Mouse (Mus musculus): ENCODE results near the gene Rftn2. TPM values are rescaled to one million over a fixed set of nuclear protein-coding genes. Genes with fewer than 3 reads are reported as not detected.
A peak's percentile ranks its signal among the peaks of the same experiment; 100 is the strongest.

Rftn2 gene
- total and polyA plus RNA-seq, 2 experiments from 2014 or later: 10.4 to 11.4 TPM

- 64% methylated on average over 11 of the region's 11 CpGs for WGBS
- DNase-seq (ENCODE audit: low spot score) (no peak), ATAC-seq (ENCODE audit: low FRiP score) (no peak)
- no peaks in the 10 kb centered on the region for H3K4me1 ChIP-seq (ENCODE audit: insufficient read depth, low read length)
- H3K9ac ChIP-seq (replicated peaks; ENCODE audit: low read length, poor library complexity, severe bottlenecking): no peak overlapping the region
- no peak overlapping the region for H3K27ac ChIP-seq (ENCODE audit: low read depth, low read length)
- H3K9me3 ChIP-seq (ENCODE audit: low read length): no peaks in the 10 kb centered on the region
- no peak overlapping the region for H3K4me2 ChIP-seq (ENCODE audit: low read depth, low read length, poor library complexity, severe bottlenecking)
- no peaks in the 10 kb centered on the region for H3K27me3 ChIP-seq (ENCODE audit: insufficient read depth, low read length)
- H3K4me3 ChIP-seq (ENCODE audit: low read depth, low read length): no peak overlapping the region
- no peak for TF ChIP-seq CTCF (IDR thresholded peaks at IDR 0.05)
- no peaks in the 10 kb centered on the region for H3K36me3 ChIP-seq (ENCODE audit: insufficient read depth, low read length)
These were observed 11.3 kb downstream of the Rftn2 start for GRCm38 (mm10) chr1:55215185-55215813.

- 92% methylated on average over 6 of the region's 6 CpGs for WGBS
- H3K9me3 ChIP-seq (ENCODE audit: low read length): no peaks in the 10 kb centered on the region
- H3K27ac ChIP-seq (ENCODE audit: low read depth, low read length): no peak overlapping the region
- H3K27me3 ChIP-seq (ENCODE audit: insufficient read depth, low read length): no peaks in the 10 kb centered on the region
- no peak overlapping the region for H3K9ac ChIP-seq (replicated peaks; ENCODE audit: low read length, poor library complexity, severe bottlenecking)
- H3K4me3 ChIP-seq (ENCODE audit: low read depth, low read length): no peak overlapping the region
- DNase-seq (ENCODE audit: low spot score) (no peak), ATAC-seq (ENCODE audit: low FRiP score) (no peak)
- no peak for TF ChIP-seq CTCF (IDR thresholded peaks at IDR 0.05)
- H3K4me2 ChIP-seq (ENCODE audit: low read depth, low read length, poor library complexity, severe bottlenecking): no peak overlapping the region
- H3K4me1 ChIP-seq (ENCODE audit: insufficient read depth, low read length): no peaks in the 10 kb centered on the region
- H3K36me3 ChIP-seq (ENCODE audit: insufficient read depth, low read length): no peaks in the 10 kb centered on the region
These were observed 12.6 kb downstream of the Rftn2 start for GRCm38 (mm10) chr1:55213936-55214335.

GRCm38 (mm10) chr1:55213475-55213874, 13.1 kb downstream of the Rftn2 start:
- H3K27me3 ChIP-seq (ENCODE audit: insufficient read depth, low read length): no peaks in the 10 kb centered on the region
- H3K27ac ChIP-seq (ENCODE audit: low read depth, low read length): no peak overlapping the region
- H3K9me3 ChIP-seq (ENCODE audit: low read length): no peaks in the 10 kb centered on the region
- ATAC-seq (ENCODE audit: low FRiP score) (no peak), DNase-seq (ENCODE audit: low spot score) (no peak)
- H3K36me3 ChIP-seq (ENCODE audit: insufficient read depth, low read length): no peaks in the 10 kb centered on the region
- TF ChIP-seq CTCF (IDR thresholded peaks at IDR 0.05): no peak
- no peak overlapping the region for H3K4me2 ChIP-seq (ENCODE audit: low read depth, low read length, poor library complexity, severe bottlenecking)
- WGBS: 83% methylated on average over 6 of the region's 6 CpGs
- no peaks in the 10 kb centered on the region for H3K4me1 ChIP-seq (ENCODE audit: insufficient read depth, low read length)
- no peak overlapping the region for H3K9ac ChIP-seq (replicated peaks; ENCODE audit: low read length, poor library complexity, severe bottlenecking)
- no peak overlapping the region for H3K4me3 ChIP-seq (ENCODE audit: low read depth, low read length)

- Histone ChIP-seq H3K36me3 (ENCODE audit: insufficient read depth, low read length) (no peaks in the 10 kb centered on the region), H3K4me1 (ENCODE audit: insufficient read depth, low read length) (no peaks in the 10 kb centered on the region), H3K27me3 (ENCODE audit: insufficient read depth, low read length) (no peaks in the 10 kb centered on the region), H3K9me3 (ENCODE audit: low read length) (no peaks in the 10 kb centered on the region), H3K4me3 (ENCODE audit: low read depth, low read length) (no peak overlapping the region), H3K4me2 (ENCODE audit: low read depth, low read length, poor library complexity, severe bottlenecking) (no peak overlapping the region), H3K9ac (replicated peaks; ENCODE audit: low read length, poor library complexity, severe bottlenecking) (no peak overlapping the region), H3K27ac (ENCODE audit: low read depth, low read length) (no peak overlapping the region)
- ATAC-seq (ENCODE audit: low FRiP score): no peak
- DNase-seq (ENCODE audit: low spot score): no peak
- WGBS: 83% methylated on average over 4 of the region's 4 CpGs
- no peak for TF ChIP-seq CTCF (IDR thresholded peaks at IDR 0.05)
These were observed 13.8 kb downstream of the Rftn2 start for GRCm38 (mm10) chr1:55212771-55213170.

GRCm38 (mm10) chr1:55211081-55211480, 15.5 kb downstream of the Rftn2 start:
- H3K4me3 ChIP-seq (ENCODE audit: low read depth, low read length): no peak overlapping the region
- H3K27ac ChIP-seq (ENCODE audit: low read depth, low read length): 0 out of 2 replicates have a peak overlapping the region, but pooled peaks have one; percentile 12
- no peak overlapping the region for H3K4me2 ChIP-seq (ENCODE audit: low read depth, low read length, poor library complexity, severe bottlenecking)
- no peak overlapping the region for H3K9ac ChIP-seq (replicated peaks; ENCODE audit: low read length, poor library complexity, severe bottlenecking)
- H3K4me1 ChIP-seq (ENCODE audit: insufficient read depth, low read length): no peaks in the 10 kb centered on the region
- WGBS: 76% methylated on average over 8 of the region's 8 CpGs
- no peaks in the 10 kb centered on the region for H3K9me3 ChIP-seq (ENCODE audit: low read length)
- no peaks in the 10 kb centered on the region for H3K36me3 ChIP-seq (ENCODE audit: insufficient read depth, low read length)
- DNase-seq (ENCODE audit: low spot score): no peak
- H3K27me3 ChIP-seq (ENCODE audit: insufficient read depth, low read length): no peaks in the 10 kb centered on the region
- TF ChIP-seq CTCF (IDR thresholded peaks at IDR 0.05): no peak
- no peak for ATAC-seq (ENCODE audit: low FRiP score)

GRCm38 (mm10) chr1:55210202-55210965, 16.2 kb downstream of the Rftn2 start:
- H3K36me3 ChIP-seq (ENCODE audit: insufficient read depth, low read length): no peaks in the 10 kb centered on the region
- H3K27me3 ChIP-seq (ENCODE audit: insufficient read depth, low read length): no peaks in the 10 kb centered on the region
- no peak overlapping the region for H3K4me3 ChIP-seq (ENCODE audit: low read depth, low read length)
- no peak for TF ChIP-seq CTCF (IDR thresholded peaks at IDR 0.05)
- H3K27ac ChIP-seq (ENCODE audit: low read depth, low read length): 0 out of 2 replicates have a peak overlapping the region, but pooled peaks have one; percentile 12
- H3K4me1 ChIP-seq (ENCODE audit: insufficient read depth, low read length): no peaks in the 10 kb centered on the region
- 51% methylated on average over 12 of the region's 12 CpGs for WGBS
- H3K4me2 ChIP-seq (ENCODE audit: low read depth, low read length, poor library complexity, severe bottlenecking): no peak overlapping the region
- DNase-seq (ENCODE audit: low spot score) (no peak), ATAC-seq (ENCODE audit: low FRiP score) (no peak)
- H3K9ac ChIP-seq (replicated peaks; ENCODE audit: low read length, poor library complexity, severe bottlenecking): no peak overlapping the region
- H3K9me3 ChIP-seq (ENCODE audit: low read length): no peaks in the 10 kb centered on the region

All from midbrain, postnatal 0 days (tissue).